Mouse (Mus musculus): Measurements from ENCODE around the gene Nlrp10. TPM values are rescaled to one million over a fixed set of nuclear protein-coding genes. Genes with fewer than 3 reads are reported as not detected.

Gene Nlrp10
- total RNA-seq, 2 experiments from 2014 or later = 0.52 TPM

GRCm38 (mm10) chr7:108928280-108929188 is 1.4 kb downstream of the Nlrp10 start:
- no peak for DNase-seq (ENCODE audit: low spot score in 2 of 2)
- intact Hi-C loops (cut with DNase I) = no loop called here

- intact Hi-C loops (cut with DNase I) = no loop called here
- DNase-seq (ENCODE audit: low spot score in 2 of 2) = no peak
Measured at GRCm38 (mm10) chr7:108927043-108927442, 2.9 kb downstream of the Nlrp10 start.

- no peak for DNase-seq (ENCODE audit: low spot score in 2 of 2)
- intact Hi-C loops (cut with DNase I) = no loop called here
Measured at GRCm38 (mm10) chr7:108903969-108904368, 26.0 kb downstream of the Nlrp10 start.

GRCm38 (mm10) chr7:108894320-108894719 is 35.7 kb downstream of the Nlrp10 start, which contains the start of gene Olfr519:
Olfr519 (minus strand) TSS chr7:108894420.
- intact Hi-C loops (cut with DNase I) = no loop called here
- no peak for DNase-seq (ENCODE audit: low spot score in 2 of 2)

GRCm38 (mm10) chr7:108884906-108885305 is 45.1 kb downstream of the Nlrp10 start, which contains the start of gene Olfr518:
Olfr518 (minus strand) TSS chr7:108885006.
- intact Hi-C loops (cut with DNase I) = no loop called here

GRCm38 (mm10) chr7:108872279-108872678 is 57.7 kb downstream of the Nlrp10 start, which contains the start of gene Olfr517:
Olfr517 (minus strand) TSS chr7:108872379.
- no peak for DNase-seq (ENCODE audit: low spot score in 2 of 2)
- intact Hi-C loops (cut with DNase I) = no loop called here

More at GRCm38 (mm10) chr7:108884906-108885305, 45.1 kb downstream of the Nlrp10 start, which contains the start of gene Olfr518:
- DNase-seq (ENCODE audit: low spot score in 2 of 2) = no peak

Other genes starting within 250 kb of the Nlrp10 start
- not detected for gene Olfr512, start 216.9 kb downstream of the Nlrp10 start, total RNA-seq (2021)
- not detected for gene Olfr513, start 179.2 kb downstream of the Nlrp10 start, total RNA-seq (2021)
- not detected for gene Olfr514, start 104.2 kb downstream of the Nlrp10 start, total RNA-seq (2021)
- gene Olfr516, start 79.6 kb downstream of the Nlrp10 start, total RNA-seq (2021) = not detected
- not detected for gene Olfr517, start 57.8 kb downstream of the Nlrp10 start, total RNA-seq (2021)
- not detected for gene Olfr518, start 45.2 kb downstream of the Nlrp10 start, total RNA-seq (2021)
- not detected for gene Olfr519, start 35.8 kb downstream of the Nlrp10 start, total RNA-seq (2021)
- 10 to 100 TPM; 89.7 to 96.0 TPM for gene Eif3f, start 4.2 kb upstream of the Nlrp10 start, total RNA-seq (2021)
- 100 to 1,000 TPM; 106 to 143 TPM for gene Tub, start 20.2 kb upstream of the Nlrp10 start, total RNA-seq (2021)
- 10 to 100 TPM; 63.5 to 69.2 TPM for gene Ric3, start 153.2 kb upstream of the Nlrp10 start, total RNA-seq (2021)
- gene Lmo1, start 245.0 kb upstream of the Nlrp10 start, total RNA-seq (2021) = 10 to 100 TPM; 11.4 to 15.3 TPM